Mouse (Mus musculus): ENCODE measurements around the gene Gm19410. TPM values are rescaled to one million over a fixed set of nuclear protein-coding genes. Genes with fewer than 3 reads are reported as not detected.

Gene Gm19410
- not detected for polyA plus RNA-seq (2014; fragmentation: Illumina TruSeq; extraction: RNeasy Lipid Tissue Mini Kit (QIAGEN cat#74804); ENCODE audit: low replicate concordance)

DNA sequence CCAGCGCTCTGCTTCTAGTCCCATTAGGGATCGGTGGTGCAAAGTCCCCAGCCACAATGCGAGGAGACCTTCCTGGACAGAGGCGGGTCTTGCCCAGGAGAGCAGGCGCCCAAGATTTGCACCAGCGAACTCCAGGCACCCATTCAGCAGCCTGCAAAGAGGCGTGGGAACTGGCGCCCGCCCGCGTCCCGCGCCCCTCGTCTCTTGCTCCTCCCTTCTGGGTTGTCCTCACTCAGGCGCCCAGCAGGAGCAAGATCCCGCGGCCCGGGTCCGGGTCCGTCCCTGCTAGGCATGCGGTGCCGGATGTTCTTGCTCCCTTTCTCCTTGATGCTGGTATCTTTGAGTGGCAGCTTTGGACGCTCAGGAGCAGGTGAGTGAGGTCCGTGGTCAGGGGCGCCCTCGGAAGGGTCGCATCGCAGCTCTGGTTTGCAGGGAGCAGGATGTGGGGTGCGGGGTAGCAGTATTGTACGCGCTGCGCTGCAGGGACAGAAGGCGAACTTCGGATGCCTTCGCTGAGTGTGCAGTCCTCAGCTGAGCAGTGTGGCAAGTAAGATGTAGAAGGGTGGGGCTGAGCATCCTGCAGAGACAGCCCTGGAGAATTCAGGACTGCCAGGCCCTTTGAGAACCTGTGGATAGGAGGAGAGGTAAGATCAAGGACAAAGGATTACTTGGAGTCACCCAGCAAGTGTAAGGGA lies at the start of gene Gm19410:
Gene Gm19410, plus strand, starts transcription at position 292 of the 695 bp plus-strand sequence.

Measured in small intestine, adult 10 weeks (tissue).